Mouse (Mus musculus) gastrocnemius, postnatal 25 days (tissue): ENCODE data around the gene Hao2. TPM values are rescaled to one million over a fixed set of nuclear protein-coding genes. Genes with fewer than 3 reads are reported as not detected.

ENCODE experiments used
- DNase-seq: peaks from one replicate; pipeline ENCODE4 v3.0.0; 2022
- total RNA-seq, 2 experiments: library from RNA; stranded (reverse); gene quantifications; 1 replicate in 1 of 2; 2 replicates in 1 of 2; pipeline ENCODE4 v1.2.3; 2021

The Hao2 gene
- total RNA-seq, 2 experiments from 2014 or later = not detected

GRCm38 (mm10) chr3:98856892-98857291, 36.1 kb downstream of the Hao2 start:
- no peak for DNase-seq

DNA sequence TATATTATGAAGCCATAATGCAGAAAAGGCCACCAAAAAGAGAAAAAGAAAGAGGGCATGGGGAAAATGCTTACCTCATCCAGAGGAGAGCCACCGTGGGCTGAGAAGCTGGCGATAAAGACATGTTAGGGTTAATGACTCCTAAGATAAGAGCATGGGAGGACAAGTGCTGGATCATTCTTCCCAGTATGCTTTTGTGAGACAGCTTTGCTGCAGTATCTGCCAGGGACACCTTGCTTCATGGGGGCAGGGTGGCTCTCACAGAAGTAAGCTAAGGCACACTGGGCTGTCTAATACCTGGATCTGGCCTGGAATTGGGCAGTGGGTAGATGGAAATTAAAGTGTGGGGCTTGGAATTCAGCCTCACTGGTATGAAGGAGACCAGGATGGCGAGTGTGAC, 37.9 kb downstream of the Hao2 start:
- DNase-seq = no peak

GRCm38 (mm10) chr3:98853685-98854084, 39.4 kb downstream of the Hao2 start:
- DNase-seq = no peak

- no peak for DNase-seq
These were observed 40.0 kb downstream of the Hao2 start for GRCm38 (mm10) chr3:98853051-98853450.

GRCm38 (mm10) chr3:98852631-98853030, 40.4 kb downstream of the Hao2 start:
- DNase-seq = no peak

GRCm38 (mm10) chr3:98851853-98852252, 41.2 kb downstream of the Hao2 start:
- DNase-seq = no peak

DNA sequence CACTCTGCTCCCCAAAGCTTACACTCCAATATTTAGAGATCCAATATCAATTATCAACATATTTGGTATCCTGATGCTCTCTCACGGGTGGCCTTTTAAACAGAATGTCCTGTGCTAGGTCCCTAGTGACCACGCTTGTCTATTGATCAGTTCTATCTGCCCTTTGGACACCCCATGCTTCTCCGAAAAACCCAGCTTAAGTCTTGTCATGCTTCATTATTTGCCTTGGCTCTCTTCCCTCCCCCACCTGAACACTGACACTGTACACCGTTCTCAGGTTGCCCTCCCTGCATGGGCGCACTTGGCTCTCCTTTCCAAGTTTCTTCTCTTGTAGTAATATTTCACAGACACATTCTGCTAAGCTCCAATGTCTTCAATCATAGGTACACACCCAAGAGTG, 42.8 kb downstream of the Hao2 start:
- no peak for DNase-seq

GRCm38 (mm10) chr3:98848898-98849297, 44.1 kb downstream of the Hao2 start:
- no peak for DNase-seq

Other genes with a start within 250 kb of the Hao2 start
- gene Hsd3b2, start 168.7 kb downstream of the Hao2 start, total RNA-seq = not detected
- gene Hsd3b3, start 130.1 kb downstream of the Hao2 start, total RNA-seq = not detected
- gene Hsd3b6, start 78.8 kb downstream of the Hao2 start, total RNA-seq = not detected
- gene Hsd3b1, start 33.4 kb downstream of the Hao2 start, total RNA-seq = not detected
- gene Wars2, start 247.8 kb upstream of the Hao2 start, total RNA-seq = 1 to 10 TPM; 5.5 TPM